Mouse (Mus musculus): ENCODE results near the gene Gpr37.

Gene Gpr37

GRCm38 (mm10) chr6:25690629-25691028, at the start of gene Gpr37:
Gene Gpr37, minus strand, starts transcription at chr6:25690729.
- DNase-seq (ENCODE audit: low read depth in 1 of 2, low spot score in 2 of 2) = no peak

- DNase-seq (ENCODE audit: low read depth in 1 of 2, low spot score in 2 of 2) = no peak
Observed at GRCm38 (mm10) chr6:25736533-25736932, 46.0 kb upstream of the Gpr37 start.

- no peak for DNase-seq (ENCODE audit: low read depth in 1 of 2, low spot score in 2 of 2)
Observed at GRCm38 (mm10) chr6:25726560-25726959, 36.0 kb upstream of the Gpr37 start.

- no peak for DNase-seq (ENCODE audit: low read depth in 1 of 2, low spot score in 2 of 2)
Observed at GRCm38 (mm10) chr6:25710601-25711000, 20.1 kb upstream of the Gpr37 start.

GRCm38 (mm10) chr6:25709250-25709895, 18.8 kb upstream of the Gpr37 start:
- DNase-seq (ENCODE audit: low read depth in 1 of 2, low spot score in 2 of 2) = no peak

- DNase-seq (ENCODE audit: low read depth in 1 of 2, low spot score in 2 of 2) = no peak
Observed at GRCm38 (mm10) chr6:25699956-25700355, 9.4 kb upstream of the Gpr37 start.

GRCm38 (mm10) chr6:25690284-25690605, 284 bp downstream of the Gpr37 start:
- no peak for DNase-seq (ENCODE audit: low read depth in 1 of 2, low spot score in 2 of 2)

GRCm38 (mm10) chr6:25689520-25690283, 827 bp downstream of the Gpr37 start:
- DNase-seq (ENCODE audit: low read depth in 1 of 2, low spot score in 2 of 2) = no peak

- DNase-seq (ENCODE audit: low read depth in 1 of 2, low spot score in 2 of 2) = no peak
Observed at GRCm38 (mm10) chr6:25688927-25689519, 1.5 kb downstream of the Gpr37 start.

GRCm38 (mm10) chr6:25686760-25687200, 3.7 kb downstream of the Gpr37 start:
- no peak for DNase-seq (ENCODE audit: low read depth in 1 of 2, low spot score in 2 of 2)

GRCm38 (mm10) chr6:25684391-25684790, 6.1 kb downstream of the Gpr37 start:
- no peak for DNase-seq (ENCODE audit: low read depth in 1 of 2, low spot score in 2 of 2)

GRCm38 (mm10) chr6:25675111-25675510, 15.4 kb downstream of the Gpr37 start:
- DNase-seq (ENCODE audit: low read depth in 1 of 2, low spot score in 2 of 2) = no peak

GRCm38 (mm10) chr6:25673801-25674200, 16.7 kb downstream of the Gpr37 start:
- DNase-seq (ENCODE audit: low read depth in 1 of 2, low spot score in 2 of 2) = no peak

GRCm38 (mm10) chr6:25670150-25670549, 20.4 kb downstream of the Gpr37 start:
- no peak for DNase-seq (ENCODE audit: low read depth in 1 of 2, low spot score in 2 of 2)

- no peak for DNase-seq (ENCODE audit: low read depth in 1 of 2, low spot score in 2 of 2)
Observed at GRCm38 (mm10) chr6:25663942-25664341, 26.6 kb downstream of the Gpr37 start.

GRCm38 (mm10) chr6:25659924-25660675, 30.4 kb downstream of the Gpr37 start:
- no peak for DNase-seq (ENCODE audit: low read depth in 1 of 2, low spot score in 2 of 2)

Measured in monocyte, adult 2 months (primary cell).